In genomic region chr6:86510979-86511378, GRCm38 (mm10) we compare ENCODE assay signal across 21 mouse cellular contexts. TPM values are rescaled to one million over a fixed set of nuclear protein-coding genes. Genes with fewer than 3 reads are reported as not detected.
A peak's percentile ranks its signal among the peaks of the same experiment; 100 is the strongest.
DNase-seq lines count a peak whose midpoint lies in the region; ATAC-seq lines count a peak whose summit lies in the region.
"Had no signal": no experiment of that assay in that cellular context is flagged by ENCODE, and none has a peak within 500 bp of the region (broad histone marks: within the 10 kb centered on the region; RNA-seq: fewer than 3 reads in every experiment).

No protein-coding gene starts in this region.

- H3K4me2 ChIP-seq in midbrain, embryonic 11.5 days = no peak overlapping the region
- no peak overlapping the region for H3K4me2 ChIP-seq in midbrain, embryonic 14.5 days (ENCODE audit: low read length)

- no peak overlapping the region for H3K9ac ChIP-seq in midbrain, embryonic 11.5 days (ENCODE audit: low read length)
- H3K9ac ChIP-seq in midbrain, embryonic 14.5 days (replicated peaks; ENCODE audit: low read length) = no peak overlapping the region

- H3K9me3 ChIP-seq in midbrain, embryonic 11.5 days (ENCODE audit: control insufficient read depth, low read length) = no peaks in the 10 kb centered on the region
- H3K9me3 ChIP-seq in midbrain, embryonic 14.5 days (ENCODE audit: control insufficient read depth, low read length) = no peaks in the 10 kb centered on the region
- H3K9me3 ChIP-seq: G1E had no signal

- no peaks in the 10 kb centered on the region for H3K36me3 ChIP-seq in midbrain, embryonic 11.5 days (ENCODE audit: control insufficient read depth, insufficient read depth, low read length)
- H3K36me3 ChIP-seq in midbrain, embryonic 14.5 days (ENCODE audit: control insufficient read depth, insufficient read depth, low read length) = no peaks in the 10 kb centered on the region
- H3K36me3 ChIP-seq: G1E had no signal

- no peaks in the 10 kb centered on the region for H3K27me3 ChIP-seq in midbrain, embryonic 11.5 days (ENCODE audit: control insufficient read depth, insufficient read depth, low read length)
- H3K27me3 ChIP-seq in midbrain, embryonic 14.5 days (ENCODE audit: control insufficient read depth, insufficient read depth, low read length) = no peaks in the 10 kb centered on the region
- H3K27me3 ChIP-seq: CH12.LX, Patski had no signal

- no peaks in the 10 kb centered on the region for H3K4me1 ChIP-seq in midbrain, embryonic 11.5 days (ENCODE audit: control insufficient read depth, insufficient read depth, low read length)
- no peaks in the 10 kb centered on the region for H3K4me1 ChIP-seq in midbrain, embryonic 14.5 days (ENCODE audit: control insufficient read depth, insufficient read depth, low read length)

- no peak for ATAC-seq in midbrain, embryonic 11.5 days (ENCODE audit: low FRiP score)
- ATAC-seq in midbrain, embryonic 14.5 days (ENCODE audit: low FRiP score, low TSS enrichment) = no peak
- peak; percentile 64; the same call in 1 of the 2 replicates for ATAC-seq in megakaryocyte, adult 5-6 weeks (ENCODE audit: poor library complexity, severe bottlenecking)
- ATAC-seq: activated CD4-positive, CD25-positive, alpha-beta regulatory T cell, adult 4 months; CD4-positive, CD25-positive, alpha-beta regulatory T cell, adult 4 months; Patski had no signal

- 83% methylated on average over 4 of the region's 4 CpGs for WGBS in midbrain, embryonic 11.5 days
- WGBS in midbrain, embryonic 14.5 days = 81% methylated on average over 4 of the region's 4 CpGs

- peak; percentile 6 for DNase-seq in midbrain, embryonic 11.5 days (ENCODE audit: low spot score, missing footprints)
- DNase-seq in midbrain, embryonic 14.5 days = no peak
- DNase-seq in yolk sac, embryonic 10.5 days (ENCODE audit: low spot score) = peak; percentile 60
- no peak for DNase-seq in lung, postnatal 10 days
- DNase-seq in cerebellum, postnatal 10 days = no peak
- DNase-seq: adrenal gland, adult 2 months; adrenal gland, adult 8-10 months; adrenal gland, postnatal 10 days; adrenal gland, postnatal 14 days; adrenal gland, postnatal 25 days; adrenal gland, postnatal 36 days; B cell, adult 2 months; cerebellum, adult 11 months; cerebellum, adult 11-12 months; cerebellum, adult 18-20 months had no signal

- H3K27ac ChIP-seq in midbrain, embryonic 11.5 days (ENCODE audit: low read depth, low read length) = no peak overlapping the region
- H3K27ac ChIP-seq in midbrain, embryonic 14.5 days (replicated peaks; ENCODE audit: low read depth, low read length) = no peak overlapping the region

- H3K4me3 ChIP-seq in midbrain, embryonic 11.5 days (ENCODE audit: low read depth, low read length) = no peak overlapping the region
- H3K4me3 ChIP-seq in midbrain, embryonic 14.5 days (replicated peaks; ENCODE audit: low read depth, low read length) = no peak overlapping the region

RNA-seq across cellular contexts. Expression of gene Pcbp1, which starts 15.1 kb away (rescaled TPM):
- polyA plus RNA-seq in midbrain, embryonic 11.5 days (2014; fragmentation: Nextera tagmentation; extraction: Ambion mirVana) = 418 and 497 TPM in 2 replicates
- 289 and 325 TPM in 2 replicates for polyA plus RNA-seq in midbrain, embryonic 14.5 days (2014; fragmentation: Nextera tagmentation; extraction: Ambion mirVana)
- 204 and 222 TPM in 2 replicates for total RNA-seq in megakaryocyte, adult 5-6 weeks (2015)
- 58.9 and 76.8 TPM in 2 replicates for total RNA-seq in megakaryocyte, adult 5-6 weeks (2017)

Comparison
In these comparisons a context has a peak if more than half of its experiments do, and no peak if none do; other contexts are left out.
1. DNase-seq: peak in midbrain, embryonic 11.5 days (single experiment) and yolk sac, embryonic 10.5 days (single experiment); none in midbrain, embryonic 14.5 days (single experiment), lung, postnatal 10 days (single experiment) and cerebellum, postnatal 10 days (0 of 2).